Mouse (Mus musculus): ENCODE results near the gene Mrgpra2b. TPM values are rescaled to one million over a fixed set of nuclear protein-coding genes. Genes with fewer than 3 reads are reported as not detected.

Mrgpra2b gene
- polyA plus RNA-seq, 1 experiment from 2014 or later = not detected

Other genes starting within 250 kb of the Mrgpra2b start
- not detected in 2 replicates for gene Mrgpra1, start 174.6 kb downstream of the Mrgpra2b start, polyA plus RNA-seq (2015; fragmentation: Nextera tagmentation; extraction: Ambion mirVana)
- not detected in 2 replicates for gene Mrgpra2a, start 76.7 kb downstream of the Mrgpra2b start, polyA plus RNA-seq (2015; fragmentation: Nextera tagmentation; extraction: Ambion mirVana)
- gene Mrgpra3, start 72.5 kb upstream of the Mrgpra2b start, polyA plus RNA-seq (2015; fragmentation: Nextera tagmentation; extraction: Ambion mirVana) = not detected in 2 replicates

Data from hindbrain, embryonic 15.5 days (tissue).